Mouse (Mus musculus) retina, embryonic 14.5 days (tissue): ENCODE measurements around the gene Pdzk1ip1.

ENCODE experiments used
- DNase-seq: peaks from one replicate; pipeline ENCODE4 v3.0.0-alpha.2; 2015; ENCODE audit warnings: low spot score

The Pdzk1ip1 gene

GRCm38 (mm10) chr4:115121608-115122007 is 33.1 kb downstream of the Pdzk1ip1 start:
- DNase-seq: no peak

GRCm38 (mm10) chr4:115123507-115123906 is 35.0 kb downstream of the Pdzk1ip1 start:
- no peak for DNase-seq

GRCm38 (mm10) chr4:115124713-115125112 is 36.2 kb downstream of the Pdzk1ip1 start:
- DNase-seq: no peak

- DNase-seq: no peak
Measured at GRCm38 (mm10) chr4:115133085-115133484, 44.6 kb downstream of the Pdzk1ip1 start.

- peak; percentile 65 for DNase-seq
Measured at GRCm38 (mm10) chr4:115133621-115134295, 45.2 kb downstream of the Pdzk1ip1 start, which contains the start of gene Cyp4x1. Gene Cyp4x1, minus strand, starts transcription at chr4:115134281.

- no peak for DNase-seq
Measured at GRCm38 (mm10) chr4:115134296-115134630, 45.8 kb downstream of the Pdzk1ip1 start.
